Mouse (Mus musculus) cerebral cortex, adult 2 months (tissue): ENCODE measurements around the gene Klra3.

Experiments used
- WGBS: fragments of 180-500 bp; shearing (Covaris S2); methylation state at CpG from one replicate; pipeline ENCODE4 v1.1.7; 2018; 5-methylcytosine and 5-hydroxymethylcytosine counted together

Gene Klra3

DNA sequence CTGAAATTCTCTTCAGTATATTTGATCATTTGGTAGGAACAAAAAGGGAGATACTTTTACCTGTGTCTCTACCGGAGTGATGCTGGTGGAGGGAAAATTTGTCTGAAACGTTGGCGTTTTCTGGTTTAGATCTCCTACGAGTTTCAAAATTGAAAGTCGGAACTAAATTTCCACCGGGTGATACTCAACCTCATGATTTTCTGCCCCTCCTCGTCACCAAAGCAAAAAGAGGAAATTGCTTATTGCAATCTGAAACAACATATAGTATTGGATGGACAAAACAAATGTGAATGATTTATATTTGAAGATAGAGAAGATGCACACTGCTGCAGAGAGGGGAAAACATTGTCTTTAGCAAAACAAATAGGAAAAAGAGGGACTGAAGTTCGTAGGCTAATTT, at the start of gene Klra3:
Gene Klra3, minus strand, starts transcription at position 164 of the 400 bp plus-strand sequence.
- WGBS: 84% methylated on average over 8 of the region's 8 CpGs

DNA sequence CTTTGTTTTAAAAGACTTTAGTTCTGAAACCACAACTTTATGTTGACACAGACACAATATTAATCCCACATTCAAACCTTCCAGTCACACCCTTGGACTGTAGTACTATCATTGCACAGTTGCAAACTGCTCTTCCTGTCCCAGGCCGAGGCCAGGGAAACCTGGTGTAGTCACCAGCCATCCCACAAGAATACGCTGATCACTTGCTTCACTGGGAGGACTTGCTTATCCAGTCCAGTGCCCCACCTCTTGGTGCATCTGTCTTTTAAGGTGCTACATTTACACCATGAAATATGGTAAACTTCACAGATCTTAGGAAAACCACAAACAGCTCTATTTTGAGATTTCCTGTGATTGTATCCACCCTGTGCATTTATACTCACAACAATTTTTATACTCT, 49.4 kb upstream of the Klra3 start, which contains the start of gene Klra1:
Gene Klra1, minus strand, starts transcription at position 125 of the 400 bp plus-strand sequence.
- 78% methylated on average over 2 of the region's 2 CpGs for WGBS

DNA sequence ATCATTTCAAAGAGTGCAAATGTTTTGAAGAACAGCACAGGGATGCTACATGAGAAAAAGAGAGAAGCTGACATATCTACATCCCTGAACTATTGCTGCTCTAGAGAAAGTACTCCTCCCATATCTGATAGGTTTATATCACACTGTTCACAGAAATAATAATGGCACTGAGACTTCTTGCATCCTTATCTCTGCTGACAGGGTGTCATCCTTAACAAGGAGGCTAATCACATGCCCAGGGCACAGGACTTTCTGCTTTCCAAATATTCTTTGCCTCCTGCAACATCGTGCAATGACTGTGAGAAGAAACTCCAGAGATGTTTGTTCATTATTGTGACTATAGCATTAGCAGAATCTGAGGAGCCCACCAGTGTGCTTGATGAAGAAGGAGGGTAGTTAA, 48.4 kb upstream of the Klra3 start:
- WGBS: 47% methylated on average over 1 of the region's 1 CpGs

DNA sequence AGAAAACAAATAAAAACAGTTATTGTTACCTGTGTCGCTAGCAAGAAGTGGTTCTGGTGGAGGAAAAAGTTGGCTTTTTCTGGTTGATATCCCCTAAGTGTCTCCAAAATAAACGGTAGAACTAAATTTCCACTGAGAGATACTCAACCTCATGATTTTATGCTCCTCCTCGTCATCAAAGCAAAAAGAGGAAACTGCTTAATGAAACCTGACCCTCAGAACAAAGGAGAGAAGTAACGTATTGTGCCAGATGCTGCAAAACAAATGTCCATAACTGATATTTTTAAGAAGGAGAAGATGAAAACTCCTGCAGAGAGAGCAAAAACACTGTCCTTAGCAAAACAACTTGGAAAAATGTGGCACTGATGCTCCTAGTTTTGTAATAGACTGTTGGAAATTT, 45.0 kb upstream of the Klra3 start:
- WGBS: 71% methylated on average over 4 of the region's 4 CpGs

DNA sequence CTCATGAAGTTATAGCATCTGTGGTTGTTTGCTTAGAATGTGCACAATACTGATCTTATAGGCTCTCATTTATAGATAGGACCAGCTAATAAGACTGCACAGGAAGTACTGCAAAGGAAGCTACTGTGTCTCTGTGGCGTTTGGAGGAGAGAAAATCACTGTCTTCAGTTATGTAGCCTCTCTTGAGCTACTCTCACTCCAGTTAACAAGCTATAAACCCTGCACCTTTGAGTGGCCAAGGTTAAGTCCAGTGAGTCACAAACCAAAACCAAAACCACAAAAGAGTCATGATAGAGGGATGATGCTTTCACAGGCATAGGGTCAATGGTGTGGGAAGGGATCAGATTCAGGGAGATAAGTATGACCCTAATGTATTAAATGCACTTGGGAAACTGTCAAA, 8.0 kb upstream of the Klra3 start:
- 22% methylated on average over 1 of the region's 1 CpGs for WGBS

DNA sequence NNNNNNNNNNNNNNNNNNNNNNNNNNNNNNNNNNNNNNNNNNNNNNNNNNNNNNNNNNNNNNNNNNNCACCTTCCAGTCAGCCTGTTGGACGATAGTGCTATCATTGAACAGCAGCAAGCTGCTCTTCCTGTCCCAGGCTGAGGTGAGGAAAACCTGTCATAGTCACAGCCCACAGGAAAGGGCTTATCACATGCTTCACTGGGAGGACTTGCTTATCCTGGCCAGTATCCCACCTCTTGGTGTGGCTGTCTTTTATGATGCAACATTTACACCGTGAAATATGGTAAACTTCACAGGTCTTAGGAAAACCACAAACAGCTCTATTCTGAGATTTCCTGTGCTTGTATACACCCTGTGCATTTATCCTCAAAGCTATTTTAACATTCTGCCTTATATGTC, 4.6 kb upstream of the Klra3 start:
- WGBS: 84% methylated on average over 2 of the region's 2 CpGs

DNA sequence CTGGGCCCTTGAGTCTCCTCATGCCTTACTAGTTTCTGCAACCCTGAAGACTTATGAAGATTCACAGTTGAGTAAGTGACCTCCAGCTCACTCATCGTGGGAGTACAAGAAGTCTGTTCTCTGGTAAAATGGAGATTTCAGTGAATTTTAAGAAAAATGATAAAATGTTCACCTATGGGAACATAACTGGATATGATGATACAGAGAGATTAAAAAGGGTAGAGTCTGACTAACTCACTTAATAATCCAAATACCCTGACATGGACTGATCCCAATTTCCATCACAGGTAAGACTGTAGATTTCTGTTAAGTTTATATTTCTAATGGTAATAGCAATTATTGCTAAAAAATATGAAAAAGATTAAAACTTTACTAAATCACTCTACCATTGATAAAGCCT, 55.5 kb downstream of the Klra3 start, which contains the start of gene Klra10:
Gene Klra10, minus strand, starts transcription at position 101 of the 400 bp plus-strand sequence.
- WGBS: 67% methylated on average over 1 of the region's 1 CpGs
